In genomic region chr5:25062506-25063132, GRCm38 (mm10) we compare ENCODE assay signal across 11 mouse cellular contexts. TPM values are rescaled to one million over a fixed set of nuclear protein-coding genes. Genes with fewer than 3 reads are reported as not detected.
DNase-seq lines count a peak whose midpoint lies in the region; ATAC-seq and TF ChIP-seq lines count a peak whose summit lies in the region.
"Had no signal": no experiment of that assay in that cellular context is flagged by ENCODE, and none has a peak within 500 bp of the region (broad histone marks: within the 10 kb centered on the region; RNA-seq: fewer than 3 reads in every experiment).

No protein-coding gene starts in this region.

- intact Hi-C loops in left cerebral cortex, adult 2 months (cut with DNase I) = no loop called here
- intact Hi-C loops in left cerebral cortex, postnatal 4 days (cut with DNase I) = no loop called here

- no peak for ATAC-seq in forebrain, embryonic 14.5 days
- no peak for ATAC-seq in forebrain, embryonic 16.5 days

- TF ChIP-seq CTCF in left cerebral cortex, adult 2 months (IDR thresholded peaks at IDR 0.05) = no peak

- no peak overlapping the region for H3K4me3 ChIP-seq in forebrain, embryonic 14.5 days (ENCODE audit: low read depth, low read length)
- no peak overlapping the region for H3K4me3 ChIP-seq in forebrain, embryonic 16.5 days (replicated peaks; ENCODE audit: low read length)
- H3K4me3 ChIP-seq in left cerebral cortex, adult 2 months = no peak overlapping the region
- H3K4me3 ChIP-seq: limb, embryonic 13.5 days had no signal

- H3K36me3 ChIP-seq in forebrain, embryonic 14.5 days (ENCODE audit: control insufficient read depth, insufficient read depth, low read length) = no peaks in the 10 kb centered on the region
- no peaks in the 10 kb centered on the region for H3K36me3 ChIP-seq in forebrain, embryonic 16.5 days (ENCODE audit: control insufficient read depth, insufficient read depth)
- H3K36me3 ChIP-seq: limb, embryonic 13.5 days had no signal

- no peaks in the 10 kb centered on the region for H3K27me3 ChIP-seq in forebrain, embryonic 14.5 days (replicated peaks; ENCODE audit: control insufficient read depth, insufficient read depth, low read length)
- no peaks in the 10 kb centered on the region for H3K27me3 ChIP-seq in forebrain, embryonic 16.5 days (replicated peaks; ENCODE audit: control insufficient read depth, insufficient read depth, low read length)

- no peak overlapping the region for H3K27ac ChIP-seq in forebrain, embryonic 14.5 days (ENCODE audit: low read depth, low read length)
- H3K27ac ChIP-seq in forebrain, embryonic 16.5 days (ENCODE audit: low read length) = no peak overlapping the region
- peak overlapping the region; percentile 32 for H3K27ac ChIP-seq in left cerebral cortex, adult 2 months
- H3K27ac ChIP-seq: limb, embryonic 13.5 days had no signal

- H3K9ac ChIP-seq in forebrain, embryonic 14.5 days (ENCODE audit: low read length) = no peak overlapping the region
- no peak overlapping the region for H3K9ac ChIP-seq in forebrain, embryonic 16.5 days (replicated peaks; ENCODE audit: low read depth, low read length)
- H3K9ac ChIP-seq: limb, embryonic 13.5 days had no signal

- 37% methylated on average over 17 of the region's 17 CpGs for WGBS in forebrain, embryonic 14.5 days
- WGBS in forebrain, embryonic 16.5 days = 39% methylated on average over 17 of the region's 17 CpGs

- H3K9me3 ChIP-seq in forebrain, embryonic 14.5 days (replicated peaks; ENCODE audit: control insufficient read depth, low read length) = no peaks in the 10 kb centered on the region
- no peaks in the 10 kb centered on the region for H3K9me3 ChIP-seq in forebrain, embryonic 16.5 days (ENCODE audit: control insufficient read depth, low read length)
- H3K9me3 ChIP-seq: limb, embryonic 13.5 days had no signal

- no peak overlapping the region for H3K4me2 ChIP-seq in forebrain, embryonic 14.5 days (ENCODE audit: low read length)
- no peak overlapping the region for H3K4me2 ChIP-seq in forebrain, embryonic 16.5 days (ENCODE audit: low read length)
- H3K4me2 ChIP-seq: limb, embryonic 13.5 days had no signal

- DNase-seq in forebrain, embryonic 14.5 days (ENCODE audit: low spot score) = peak; percentile 20
- no peak for DNase-seq in left cerebral cortex, adult 2 months (ENCODE audit: extremely low spot score in 1 of 2, low spot score in 2 of 2)
- DNase-seq in left cerebral cortex, postnatal 4 days = no peak
- peak; percentile 11 for DNase-seq in T-cell, adult 2 months (ENCODE audit: low spot score)
- DNase-seq in lung, postnatal 36 days = peak; percentile 81
- DNase-seq in adrenal gland, postnatal 25 days = no peak
- no peak for DNase-seq in adrenal gland, postnatal 4 days (ENCODE audit: low spot score in 2 of 2)
- DNase-seq: cerebellum, postnatal 25 days; kidney, adult 9 months had no signal

- H3K4me1 ChIP-seq in forebrain, embryonic 14.5 days (ENCODE audit: control insufficient read depth, insufficient read depth, low read length) = peaks cover 12% of the 10 kb centered on the region
- H3K4me1 ChIP-seq in forebrain, embryonic 16.5 days (replicated peaks; ENCODE audit: control insufficient read depth, insufficient read depth, low read length) = peaks cover 17% of the 10 kb centered on the region

RNA-seq across cellular contexts. Expression of gene Prkag2, which starts 37.8 kb away (rescaled TPM):
- polyA plus RNA-seq in forebrain, embryonic 14.5 days (2014; fragmentation: Nextera tagmentation; extraction: Ambion mirVana) = 80.6 and 93.2 TPM in 2 replicates
- polyA plus RNA-seq in forebrain, embryonic 16.5 days (2015; fragmentation: Nextera tagmentation; extraction: Ambion mirVana) = 105 and 109 TPM in 2 replicates
- 100 to 1,000 TPM; 113 to 118 TPM for total RNA-seq in left cerebral cortex, adult 2 months (2021)
- 100 to 1,000 TPM; 162 to 172 TPM for total RNA-seq in left cerebral cortex, postnatal 4 days (2021)
- 32.5 and 34.8 TPM in 2 replicates for total RNA-seq in adrenal gland, postnatal 25 days (2021)
- total RNA-seq in adrenal gland, postnatal 4 days (2021) = 10 to 100 TPM; 50.0 to 55.4 TPM

Comparison
In these comparisons a context has a peak if more than half of its experiments do, and no peak if none do; other contexts are left out.
1. DNase-seq: peak in forebrain, embryonic 14.5 days (single experiment), T-cell, adult 2 months (single experiment) and lung, postnatal 36 days (single experiment); none in left cerebral cortex, adult 2 months (0 of 2), left cerebral cortex, postnatal 4 days (single experiment), adrenal gland, postnatal 25 days (single experiment) and adrenal gland, postnatal 4 days (0 of 2).